Mouse (Mus musculus): ENCODE measurements at regions not wholly inside any gene's neighbourhood (a gene's known extent, or its start where the extent isn't known, plus 50 kb on each side); places are given as distances from the start of the nearest gene placed in this dataset.
"Not testable (repeated sequence)": the region's sequence is repeated elsewhere in the genome, so short reads cannot be mapped to it uniquely, and the experiment has no call there.

DNA sequence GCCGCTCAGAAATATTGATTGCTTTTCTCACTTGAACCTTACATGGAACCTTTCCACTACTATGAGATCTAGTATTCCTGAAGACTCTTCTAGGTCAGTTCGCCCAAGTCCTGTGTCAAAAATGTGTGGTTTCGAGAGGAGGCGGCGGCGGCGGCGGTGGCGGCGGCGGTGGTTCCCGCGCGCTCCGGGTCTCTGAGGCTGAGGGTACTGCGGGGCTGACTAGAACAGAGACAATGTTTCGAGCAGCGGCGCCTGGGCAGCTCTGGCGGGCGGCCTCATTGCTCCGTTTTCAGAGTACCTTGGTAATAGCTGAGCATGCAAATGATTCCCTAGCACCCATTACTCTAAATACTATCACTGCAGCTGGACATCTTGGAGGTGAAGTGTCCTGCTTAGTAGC lies 957.0 kb upstream of the Gm597 start:
- DNase-seq (ENCODE audit: low read depth): not testable (repeated sequence)

DNA sequence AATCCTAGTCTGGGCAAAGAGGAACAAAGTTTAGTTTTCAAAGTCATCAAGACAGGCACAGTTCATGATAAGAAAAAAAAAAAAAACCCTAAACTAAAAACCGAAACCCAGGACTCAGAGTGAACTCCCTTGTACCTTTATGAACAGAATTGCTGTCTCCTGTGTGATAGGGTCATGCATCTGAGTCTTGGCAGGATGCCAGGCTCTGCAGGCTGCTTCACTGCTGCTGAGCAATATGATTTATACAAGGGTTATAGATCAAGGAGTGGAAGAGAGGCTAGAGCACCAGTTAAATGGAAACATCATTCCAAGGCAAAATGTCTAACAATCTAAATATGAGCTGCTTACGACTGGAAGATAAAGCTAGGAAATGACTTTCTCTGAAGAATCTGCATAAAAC lies 951.9 kb upstream of the Gm597 start:
- peak; percentile 1 for DNase-seq (ENCODE audit: low read depth)

Data from 416B (cell line).